Mouse (Mus musculus): Measurements from ENCODE around the gene Dnm3. TPM values are rescaled to one million over a fixed set of nuclear protein-coding genes. Genes with fewer than 3 reads are reported as not detected.

The Dnm3 gene
- polyA plus RNA-seq, 1 experiment: 1.0 TPM

DNA sequence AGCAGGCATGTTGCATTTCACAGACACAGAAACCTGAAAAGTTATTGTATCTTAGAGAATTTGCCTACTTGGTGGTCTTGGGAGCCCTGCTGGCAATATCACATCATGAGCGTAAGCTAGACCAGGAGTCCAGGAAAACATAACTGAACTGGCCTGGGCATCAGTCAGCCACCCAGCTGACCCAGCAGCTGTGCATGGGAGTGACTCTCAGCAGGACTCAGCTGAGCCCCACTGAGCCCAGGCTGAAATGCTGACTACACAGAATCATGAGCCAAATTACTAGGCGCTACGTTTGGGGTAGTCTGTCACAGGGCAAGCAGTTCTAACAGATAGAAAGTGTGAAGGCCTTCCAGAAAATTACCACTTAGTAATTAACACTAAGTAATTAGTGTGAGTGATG is 41.2 kb downstream of the Dnm3 start:
- WGBS: 80% methylated on average over 3 of the region's 3 CpGs

DNA sequence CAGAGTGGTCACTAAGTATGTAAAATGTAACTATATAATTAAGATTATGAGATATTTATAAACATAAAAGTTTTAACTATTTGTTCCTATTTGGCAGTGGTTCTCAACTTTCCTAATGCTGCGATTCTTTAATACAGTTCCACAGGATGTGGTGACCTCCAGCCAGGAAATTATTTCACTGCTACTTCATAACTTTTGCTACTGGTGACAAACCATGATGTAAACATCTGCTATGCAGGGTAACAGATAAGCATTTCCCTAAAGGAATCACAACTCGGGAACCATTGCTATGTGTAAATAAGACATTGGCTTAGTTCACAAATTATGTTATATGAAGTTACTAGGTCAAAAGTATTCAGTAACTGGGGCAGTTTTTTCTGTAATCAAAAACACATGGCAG is 48.9 kb downstream of the Dnm3 start:
- no peaks in the 10 kb centered on the region for H3K4me1 ChIP-seq (ENCODE audit: control insufficient read depth, insufficient read depth, insufficient read length, low read length)
- H3K27ac ChIP-seq (ENCODE audit: insufficient read depth, low read depth, low read length): no peak overlapping the region
- H3K27me3 ChIP-seq (ENCODE audit: control insufficient read depth, insufficient read depth, low read length): no peaks in the 10 kb centered on the region
- WGBS: 43% methylated on average over 2 of the region's 2 CpGs
- H3K4me3 ChIP-seq (ENCODE audit: low read depth, low read length): no peak overlapping the region
- no peak for TF ChIP-seq POLR2A (IDR thresholded peaks at IDR 0.05; ENCODE audit: low read depth, low read length)
- TF ChIP-seq CTCF (IDR thresholded peaks at IDR 0.05; ENCODE audit: extremely low read depth, insufficient read length, insufficient replicate concordance, low read depth, low read length): no peak
- no peaks in the 10 kb centered on the region for H3K36me3 ChIP-seq (ENCODE audit: control insufficient read depth, insufficient read depth, low read length)

More for the DNA sequence above, 41.2 kb downstream of the Dnm3 start:
- H3K4me3 ChIP-seq (ENCODE audit: low read depth, low read length): no peak overlapping the region
- no peaks in the 10 kb centered on the region for H3K4me1 ChIP-seq (ENCODE audit: control insufficient read depth, insufficient read depth, insufficient read length, low read length)
- no peaks in the 10 kb centered on the region for H3K27me3 ChIP-seq (ENCODE audit: control insufficient read depth, insufficient read depth, low read length)
- H3K27ac ChIP-seq (ENCODE audit: insufficient read depth, low read depth, low read length): no peak overlapping the region
- H3K36me3 ChIP-seq (ENCODE audit: control insufficient read depth, insufficient read depth, low read length): no peaks in the 10 kb centered on the region
- TF ChIP-seq CTCF (IDR thresholded peaks at IDR 0.05; ENCODE audit: extremely low read depth, insufficient read length, insufficient replicate concordance, low read depth, low read length) (no peak), POLR2A (IDR thresholded peaks at IDR 0.05; ENCODE audit: low read depth, low read length) (no peak)

GRCm38 (mm10) chr1:162425930-162426478 is 51.8 kb downstream of the Dnm3 start:
- H3K4me3 ChIP-seq (ENCODE audit: low read depth, low read length): no peak overlapping the region
- H3K27me3 ChIP-seq (ENCODE audit: control insufficient read depth, insufficient read depth, low read length): no peaks in the 10 kb centered on the region
- TF ChIP-seq CTCF (IDR thresholded peaks at IDR 0.05; ENCODE audit: extremely low read depth, insufficient read length, insufficient replicate concordance, low read depth, low read length) (no peak), POLR2A (IDR thresholded peaks at IDR 0.05; ENCODE audit: low read depth, low read length) (no peak)
- H3K4me1 ChIP-seq (ENCODE audit: control insufficient read depth, insufficient read depth, insufficient read length, low read length): no peaks in the 10 kb centered on the region
- no peak overlapping the region for H3K27ac ChIP-seq (ENCODE audit: insufficient read depth, low read depth, low read length)
- 79% methylated on average over 15 of the region's 15 CpGs for WGBS
- H3K36me3 ChIP-seq (ENCODE audit: control insufficient read depth, insufficient read depth, low read length): no peaks in the 10 kb centered on the region

DNA sequence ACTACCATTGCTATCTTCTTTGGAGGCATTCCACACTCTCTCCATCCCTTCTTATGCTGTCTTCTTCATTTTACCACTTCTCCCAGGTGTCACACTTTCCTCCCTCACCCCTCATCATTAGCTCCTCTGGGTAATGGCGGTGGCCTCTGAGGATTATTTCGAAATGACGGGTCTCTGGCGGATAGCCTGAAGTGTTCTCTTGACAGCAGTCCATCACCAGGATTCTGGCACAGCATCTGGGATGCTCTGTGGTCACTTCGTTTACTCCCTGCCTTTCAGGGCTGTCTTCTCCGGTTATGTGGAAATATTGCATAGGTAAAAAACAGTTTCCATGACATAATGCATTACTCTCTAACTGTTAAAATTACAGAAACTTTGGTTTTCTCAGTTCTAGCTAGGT is 55.0 kb downstream of the Dnm3 start:
- 82% methylated on average over 6 of the region's 6 CpGs for WGBS
- no peak overlapping the region for H3K27ac ChIP-seq (ENCODE audit: insufficient read depth, low read depth, low read length)
- no peaks in the 10 kb centered on the region for H3K4me1 ChIP-seq (ENCODE audit: control insufficient read depth, insufficient read depth, insufficient read length, low read length)
- TF ChIP-seq POLR2A (IDR thresholded peaks at IDR 0.05; ENCODE audit: low read depth, low read length): no peak
- TF ChIP-seq CTCF (IDR thresholded peaks at IDR 0.05; ENCODE audit: extremely low read depth, insufficient read length, insufficient replicate concordance, low read depth, low read length): no peak
- H3K4me3 ChIP-seq (ENCODE audit: low read depth, low read length): no peak overlapping the region
- H3K36me3 ChIP-seq (ENCODE audit: control insufficient read depth, insufficient read depth, low read length): no peaks in the 10 kb centered on the region
- no peaks in the 10 kb centered on the region for H3K27me3 ChIP-seq (ENCODE audit: control insufficient read depth, insufficient read depth, low read length)

DNA sequence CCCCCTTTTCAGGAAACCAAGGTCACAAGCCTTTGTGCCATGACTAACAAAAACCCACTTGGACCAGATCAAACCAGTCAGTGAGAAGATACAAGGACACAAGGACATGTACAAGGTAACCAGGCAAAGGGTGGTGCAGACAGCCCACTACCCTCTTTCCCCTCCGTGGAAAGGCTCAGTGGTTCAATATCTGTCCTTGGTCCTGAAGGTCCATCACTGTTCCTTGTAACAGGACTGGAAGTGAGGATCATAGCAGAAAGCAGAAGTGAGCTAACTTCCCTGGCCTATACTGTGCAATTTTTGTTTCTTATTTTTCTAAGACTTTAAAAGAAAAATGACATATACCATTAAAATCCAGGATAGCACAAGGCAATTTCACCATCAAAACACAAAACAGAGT is 64.0 kb downstream of the Dnm3 start:
- no peaks in the 10 kb centered on the region for H3K36me3 ChIP-seq (ENCODE audit: control insufficient read depth, insufficient read depth, low read length)
- H3K27ac ChIP-seq (ENCODE audit: insufficient read depth, low read depth, low read length): no peak overlapping the region
- H3K4me3 ChIP-seq (ENCODE audit: low read depth, low read length): no peak overlapping the region
- no peaks in the 10 kb centered on the region for H3K4me1 ChIP-seq (ENCODE audit: control insufficient read depth, insufficient read depth, insufficient read length, low read length)
- no peak for TF ChIP-seq CTCF (IDR thresholded peaks at IDR 0.05; ENCODE audit: extremely low read depth, insufficient read length, insufficient replicate concordance, low read depth, low read length)
- no peak for TF ChIP-seq POLR2A (IDR thresholded peaks at IDR 0.05; ENCODE audit: low read depth, low read length)
- H3K27me3 ChIP-seq (ENCODE audit: control insufficient read depth, insufficient read depth, low read length): no peaks in the 10 kb centered on the region
- 16% methylated on average over 1 of the region's 1 CpGs for WGBS

DNA sequence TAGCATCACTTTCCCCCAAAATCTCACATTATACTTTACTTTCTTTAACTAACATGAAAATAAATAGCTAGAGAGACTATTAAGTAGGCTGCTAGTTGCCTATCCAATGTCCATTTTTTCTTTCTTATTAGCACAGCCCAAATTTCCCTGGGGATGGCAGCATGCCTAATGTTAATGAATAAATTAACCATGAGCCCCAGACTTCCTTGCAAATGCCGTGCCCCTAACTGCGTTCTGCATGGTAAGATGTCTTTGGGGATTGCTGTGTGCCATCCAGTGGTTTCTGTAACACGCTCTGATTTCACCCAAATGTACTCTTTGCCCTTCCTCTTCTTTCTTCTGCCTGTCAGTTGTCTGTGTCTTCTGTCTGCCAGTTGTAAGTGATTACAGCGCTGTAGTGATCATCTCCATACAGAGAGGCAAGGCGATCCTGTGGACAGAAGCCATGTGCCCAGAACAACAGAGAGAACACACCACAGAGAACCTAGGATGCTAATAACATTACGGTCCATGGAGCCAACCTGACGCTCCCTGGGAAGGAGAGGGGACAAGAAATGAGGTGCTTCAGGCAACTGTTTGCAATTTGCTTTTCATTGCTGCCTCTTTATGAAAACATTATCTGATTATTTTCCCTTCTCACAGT is 64.9 kb downstream of the Dnm3 start:
- no peaks in the 10 kb centered on the region for H3K36me3 ChIP-seq (ENCODE audit: control insufficient read depth, insufficient read depth, low read length)
- H3K27ac ChIP-seq (ENCODE audit: insufficient read depth, low read depth, low read length): no peak overlapping the region
- no peak for TF ChIP-seq CTCF (IDR thresholded peaks at IDR 0.05; ENCODE audit: extremely low read depth, insufficient read length, insufficient replicate concordance, low read depth, low read length)
- no peak for TF ChIP-seq POLR2A (IDR thresholded peaks at IDR 0.05; ENCODE audit: low read depth, low read length)
- WGBS: 81% methylated on average over 7 of the region's 7 CpGs
- no peaks in the 10 kb centered on the region for H3K4me1 ChIP-seq (ENCODE audit: control insufficient read depth, insufficient read depth, insufficient read length, low read length)
- H3K4me3 ChIP-seq (ENCODE audit: low read depth, low read length): no peak overlapping the region
- no peaks in the 10 kb centered on the region for H3K27me3 ChIP-seq (ENCODE audit: control insufficient read depth, insufficient read depth, low read length)

DNA sequence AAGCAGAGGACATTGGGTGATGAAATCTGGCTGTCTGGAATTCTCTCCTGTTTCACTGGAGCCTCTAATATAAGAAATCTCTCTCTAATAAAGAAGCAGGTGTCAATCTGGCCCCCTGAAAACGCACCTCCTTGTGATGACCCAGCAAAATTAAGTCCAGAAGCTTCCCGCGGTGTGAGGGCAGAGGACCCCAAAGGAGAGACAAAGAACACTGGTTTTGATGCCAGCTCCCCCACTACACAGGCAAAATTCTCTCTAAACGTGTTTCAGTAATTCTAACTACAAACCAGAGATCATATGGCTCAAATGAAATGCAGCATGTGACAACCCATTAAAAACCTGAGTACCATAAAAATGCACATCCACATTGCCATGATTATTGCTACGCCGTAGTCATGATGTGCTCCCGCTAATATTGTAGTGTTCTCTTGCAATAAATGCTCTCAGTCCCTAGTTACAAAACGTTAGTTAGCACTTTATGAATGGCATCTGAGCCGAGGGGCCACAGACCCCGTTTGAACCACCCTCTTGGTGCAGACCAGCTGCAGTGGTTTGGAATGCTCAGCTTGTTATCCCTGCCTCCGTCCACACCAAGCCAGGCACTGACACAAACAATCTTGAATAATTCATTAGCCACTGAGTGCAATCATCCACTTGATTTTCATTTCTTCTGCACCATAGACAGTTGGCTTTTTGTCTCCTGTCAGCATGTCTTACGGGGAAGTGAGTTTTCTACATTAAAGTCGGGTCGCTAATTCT is 67.4 kb downstream of the Dnm3 start:
- Histone ChIP-seq H3K27me3 (ENCODE audit: control insufficient read depth, insufficient read depth, low read length) (no peaks in the 10 kb centered on the region), H3K4me3 (ENCODE audit: low read depth, low read length) (no peak overlapping the region), H3K27ac (ENCODE audit: insufficient read depth, low read depth, low read length) (no peak overlapping the region), H3K4me1 (ENCODE audit: control insufficient read depth, insufficient read depth, insufficient read length, low read length) (no peaks in the 10 kb centered on the region), H3K36me3 (ENCODE audit: control insufficient read depth, insufficient read depth, low read length) (no peaks in the 10 kb centered on the region)
- no peak for TF ChIP-seq CTCF (IDR thresholded peaks at IDR 0.05; ENCODE audit: extremely low read depth, insufficient read length, insufficient replicate concordance, low read depth, low read length)
- no peak for TF ChIP-seq POLR2A (IDR thresholded peaks at IDR 0.05; ENCODE audit: low read depth, low read length)
- WGBS: 83% methylated on average over 14 of the region's 14 CpGs

Measured in small intestine, adult 2 months (tissue).